41 mouse cellular contexts compared by ENCODE assay signal in the genomic region with DNA sequence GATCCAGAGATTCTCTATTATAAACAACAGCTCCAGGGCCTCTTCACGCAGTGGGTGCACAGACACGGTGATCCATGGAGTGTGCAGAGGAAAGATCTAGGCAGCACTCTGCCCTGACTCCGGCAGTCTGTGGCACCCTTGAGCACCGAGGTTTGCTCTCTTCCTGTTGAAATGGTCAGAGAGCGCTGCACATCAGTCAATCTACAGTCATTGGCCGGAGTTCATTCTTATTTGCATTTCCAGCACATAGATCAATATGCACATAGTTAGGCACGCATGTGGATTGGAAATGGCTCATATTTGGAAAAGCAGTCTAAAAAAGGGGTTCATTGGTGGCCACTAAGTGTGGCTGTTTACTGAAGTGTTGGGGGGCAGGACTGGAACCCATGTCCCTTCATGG. TPM values are rescaled to one million over a fixed set of nuclear protein-coding genes. Genes with fewer than 3 reads are reported as not detected.
"Had no signal": no experiment of that assay in that cellular context is flagged by ENCODE, and none has a peak within 500 bp of the region (broad histone marks: within the 10 kb centered on the region; RNA-seq: fewer than 3 reads in every experiment).

No protein-coding gene starts in this region.

- H3K4me2 ChIP-seq: heart, embryonic 11.5 days; heart, embryonic 12.5 days; heart, embryonic 13.5 days; heart, embryonic 15.5 days; hindbrain, embryonic 12.5 days; hindbrain, embryonic 13.5 days; hindbrain, embryonic 14.5 days; hindbrain, embryonic 15.5 days; intestine, embryonic 15.5 days; kidney, embryonic 15.5 days had no signal

- H3K4me1 ChIP-seq: hindbrain, embryonic 10.5 days; hindbrain, embryonic 12.5 days; hindbrain, embryonic 13.5 days; hindbrain, embryonic 15.5 days; intestine, embryonic 15.5 days had no signal

- ATAC-seq: hindbrain, embryonic 16.5 days; hindbrain, postnatal 0 days; inflammation-experienced regulatory T-cells, adult 6 months; intestine, embryonic 15.5 days; intestine, embryonic 16.5 days; intestine, postnatal 0 days had no signal

- DNase-seq: heart, adult 18-20 months; heart, adult 2 months; heart, postnatal 10 days; heart, postnatal 14 days; heart, postnatal 36 days; heart, postnatal 4 days; kidney, adult 11 months; kidney, adult 18-20 months; kidney, adult 2 months; kidney, adult 8-10 months; kidney, adult 9 months; kidney, postnatal 10 days; kidney, postnatal 14 days; kidney, postnatal 25 days; kidney, postnatal 36 days; kidney, postnatal 4 days; layer of hippocampus, adult 9-11 months had no signal

- H3K4me3 ChIP-seq: heart, adult 2 months; heart, embryonic 10.5 days; heart, embryonic 12.5 days; heart, embryonic 13.5 days; heart, embryonic 15.5 days; hindbrain, embryonic 10.5 days; hindbrain, embryonic 12.5 days; hindbrain, embryonic 13.5 days; hindbrain, embryonic 15.5 days; intestine, embryonic 15.5 days; kidney, embryonic 15.5 days; layer of hippocampus, adult 2 months had no signal

- H3K36me3 ChIP-seq: heart, embryonic 10.5 days; heart, embryonic 12.5 days; heart, embryonic 13.5 days; heart, embryonic 15.5 days; hindbrain, embryonic 10.5 days; hindbrain, embryonic 12.5 days; hindbrain, embryonic 13.5 days; hindbrain, embryonic 15.5 days; intestine, embryonic 15.5 days; kidney, embryonic 15.5 days had no signal

- H3K27me3 ChIP-seq: hindbrain, embryonic 12.5 days; hindbrain, embryonic 13.5 days; hindbrain, embryonic 15.5 days; intestine, embryonic 15.5 days; kidney, embryonic 15.5 days had no signal

- H3K9me3 ChIP-seq: heart, embryonic 10.5 days; heart, embryonic 12.5 days; heart, embryonic 13.5 days; heart, embryonic 15.5 days; hindbrain, embryonic 10.5 days; hindbrain, embryonic 12.5 days; hindbrain, embryonic 13.5 days; hindbrain, embryonic 15.5 days; intestine, embryonic 15.5 days; kidney, embryonic 15.5 days had no signal

- H3K9ac ChIP-seq: heart, embryonic 12.5 days; heart, embryonic 13.5 days; heart, embryonic 15.5 days; hindbrain, embryonic 12.5 days; hindbrain, embryonic 13.5 days; hindbrain, embryonic 14.5 days; hindbrain, embryonic 15.5 days; intestine, embryonic 15.5 days; kidney, embryonic 15.5 days had no signal

- H3K27ac ChIP-seq: heart, adult 2 months; heart, embryonic 10.5 days; heart, embryonic 13.5 days; heart, embryonic 15.5 days; hindbrain, embryonic 10.5 days; hindbrain, embryonic 12.5 days; hindbrain, embryonic 13.5 days; hindbrain, embryonic 14.5 days; hindbrain, embryonic 15.5 days; hindbrain, postnatal 0 days; intestine, embryonic 15.5 days; layer of hippocampus, adult 2 months had no signal

RNA-seq across cellular contexts. Expression of gene Mlana, which starts 29.5 kb away (rescaled TPM):
- total RNA-seq: hematopoietic stem cell, adult 5-6 weeks; hindbrain, postnatal 0 days had no signal
- polyA plus RNA-seq: hindbrain, embryonic 12.5 days; hindbrain, embryonic 13.5 days; hindbrain, embryonic 14.5 days; hindbrain, embryonic 15.5 days; hindbrain, embryonic 16.5 days; hindbrain, postnatal 0 days; inflammation-experienced regulatory T-cells, adult 6 months; intestine, embryonic 14.5 days; intestine, embryonic 15.5 days; intestine, embryonic 16.5 days; kidney, adult 2 months; kidney, embryonic 14.5 days; kidney, embryonic 15.5 days; kidney, embryonic 16.5 days; kidney, postnatal 0 days; large intestine, adult 2 months had no signal
